26 mouse cellular contexts compared by ENCODE assay signal in genomic region chr15:96244171-96244570, GRCm38 (mm10).
"Had no signal": no experiment of that assay in that cellular context is flagged by ENCODE, and none has a peak within 500 bp of the region (broad histone marks: within the 10 kb centered on the region; RNA-seq: fewer than 3 reads in every experiment).

No protein-coding gene starts in this region.

- H3K27me3 ChIP-seq: heart, embryonic 13.5 days; heart, embryonic 15.5 days; hindbrain, embryonic 13.5 days; hindbrain, embryonic 15.5 days; kidney, embryonic 15.5 days; limb, embryonic 13.5 days; limb, embryonic 15.5 days; liver, embryonic 12.5 days had no signal

- H3K27ac ChIP-seq: heart, adult 2 months; heart, embryonic 13.5 days; heart, embryonic 15.5 days; hindbrain, embryonic 13.5 days; hindbrain, embryonic 15.5 days; hindbrain, postnatal 0 days; kidney, embryonic 15.5 days; kidney, postnatal 0 days; limb, embryonic 13.5 days; limb, embryonic 15.5 days; liver, embryonic 12.5 days; liver, embryonic 14.5 days had no signal

- H3K4me3 ChIP-seq: heart, adult 2 months; heart, embryonic 13.5 days; heart, embryonic 15.5 days; hindbrain, embryonic 13.5 days; hindbrain, embryonic 15.5 days; kidney, embryonic 15.5 days; limb, embryonic 13.5 days; limb, embryonic 15.5 days; liver, embryonic 12.5 days had no signal

- DNase-seq: gastrocnemius, postnatal 14 days; gastrocnemius, postnatal 36 days; heart, adult 11 months; heart, adult 2 months; heart, postnatal 14 days; heart, postnatal 36 days; kidney, adult 11 months; kidney, adult 2 months; kidney, adult 9 months; kidney, postnatal 14 days; kidney, postnatal 4 days; layer of hippocampus, adult 9-11 months; layer of hippocampus, postnatal 36 days; left cerebral cortex, postnatal 4 days had no signal

- H3K36me3 ChIP-seq: heart, embryonic 13.5 days; heart, embryonic 15.5 days; hindbrain, embryonic 13.5 days; hindbrain, embryonic 15.5 days; kidney, embryonic 15.5 days; limb, embryonic 13.5 days; limb, embryonic 15.5 days; liver, embryonic 12.5 days had no signal

- H3K9ac ChIP-seq: heart, embryonic 13.5 days; heart, embryonic 15.5 days; hindbrain, embryonic 13.5 days; hindbrain, embryonic 15.5 days; kidney, embryonic 15.5 days; limb, embryonic 13.5 days; limb, embryonic 15.5 days; liver, embryonic 12.5 days; liver, embryonic 14.5 days had no signal

- ATAC-seq: hindbrain, postnatal 0 days had no signal

- H3K9me3 ChIP-seq: heart, embryonic 13.5 days; heart, embryonic 15.5 days; hindbrain, embryonic 15.5 days; kidney, embryonic 15.5 days; limb, embryonic 15.5 days; liver, embryonic 12.5 days had no signal

- H3K4me1 ChIP-seq: heart, embryonic 15.5 days; hindbrain, embryonic 13.5 days; hindbrain, embryonic 15.5 days; kidney, embryonic 15.5 days; limb, embryonic 15.5 days; liver, embryonic 12.5 days had no signal

- H3K4me2 ChIP-seq: heart, embryonic 11.5 days; heart, embryonic 13.5 days; heart, embryonic 15.5 days; hindbrain, embryonic 13.5 days; hindbrain, embryonic 15.5 days; kidney, embryonic 15.5 days; limb, embryonic 13.5 days; limb, embryonic 15.5 days; liver, embryonic 12.5 days had no signal
